Mouse (Mus musculus) adrenal gland, adult (tissue): ENCODE measurements around the gene Pctp.

Experiments used
- DNase-seq, 2 experiments: peaks; one replicate each; pipeline ENCODE4 v3.0.0; 2022 to 2023; ENCODE audit warnings: low spot score in 1 of 2; ENCODE audit not compliant: inconsistent age in 2 of 2

Gene Pctp

DNA sequence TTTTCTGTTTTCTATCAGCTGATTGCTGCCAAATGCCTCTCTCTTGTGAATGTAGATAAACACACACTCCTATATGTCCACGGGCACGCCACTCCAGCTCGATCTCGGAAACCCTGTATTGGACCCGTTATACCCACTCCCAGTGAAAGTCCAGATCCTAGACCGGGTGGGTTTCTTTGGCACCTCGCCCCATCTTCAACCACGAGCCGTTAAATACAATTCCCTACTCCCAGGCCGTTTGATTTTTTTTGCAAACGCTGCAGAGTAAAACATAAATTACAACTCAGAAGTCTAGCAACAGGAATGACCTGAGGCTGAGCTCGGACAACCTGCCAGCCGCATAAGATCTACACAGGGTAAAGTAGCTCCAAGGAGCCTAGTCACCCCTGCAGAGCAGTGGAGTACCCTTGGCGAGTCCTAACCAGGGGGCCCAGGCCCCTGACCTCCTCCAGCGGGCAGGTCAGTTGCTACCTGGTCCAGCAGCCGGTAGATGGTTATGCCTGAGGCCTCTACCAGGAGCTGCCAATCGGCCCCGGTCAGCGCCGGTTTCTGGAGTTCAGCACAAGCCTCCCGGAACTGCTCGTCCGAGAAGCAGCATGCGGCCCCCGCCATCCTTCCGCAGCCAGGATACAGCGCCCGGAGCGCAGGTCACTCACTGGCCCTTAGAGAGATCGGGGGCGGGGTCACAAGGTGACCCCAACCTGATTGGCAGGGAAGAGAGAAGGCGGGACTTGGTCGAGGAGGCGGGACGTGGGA lies at the start of gene Pctp:
Gene Pctp, minus strand, starts transcription at position 664 of the 756 bp plus-strand sequence.
- peak; percentile 90 to 95 for DNase-seq

DNA sequence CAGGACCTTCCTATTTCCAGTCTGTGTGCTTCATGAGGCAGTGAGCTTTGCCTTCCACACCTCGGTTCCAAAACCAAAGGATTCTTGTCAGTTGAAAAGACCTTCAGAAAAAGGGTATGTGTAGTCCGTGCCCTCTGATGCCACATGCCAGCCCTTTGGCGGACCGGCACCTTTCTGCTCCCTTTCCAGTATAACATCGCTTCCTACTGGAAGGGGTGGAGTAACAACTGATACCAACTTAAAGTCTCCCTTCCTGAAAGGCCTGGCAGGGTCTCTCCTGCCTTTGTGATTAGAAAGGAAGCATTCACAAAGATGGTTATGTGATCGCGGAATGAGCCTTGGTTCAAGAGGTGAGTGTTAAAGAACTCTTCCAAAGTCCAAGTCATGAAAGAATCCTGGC lies 47.3 kb upstream of the Pctp start:
- DNase-seq: no peak

- DNase-seq: no peak
Measured at GRCm38 (mm10) chr11:90047271-90047670, 44.6 kb upstream of the Pctp start.

DNA sequence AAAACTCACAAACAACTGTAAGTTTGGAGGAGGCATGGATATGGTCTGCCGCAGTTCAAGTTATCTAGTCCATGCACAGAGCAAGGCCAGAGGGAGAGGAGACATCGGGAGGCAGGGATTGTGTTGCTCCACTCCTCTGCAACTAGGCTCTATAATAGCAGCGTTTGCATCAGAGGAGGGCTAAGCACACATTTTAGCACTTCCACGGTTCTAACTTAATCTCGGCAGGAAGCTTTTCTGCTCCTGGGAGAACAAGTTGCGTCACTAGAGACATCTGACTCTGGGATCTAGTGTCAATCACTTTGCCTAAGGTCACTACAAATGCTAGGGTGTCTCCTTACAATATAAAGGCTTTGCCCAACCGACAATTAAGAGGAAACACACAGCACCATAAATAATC lies 43.5 kb upstream of the Pctp start:
- no peak for DNase-seq

DNA sequence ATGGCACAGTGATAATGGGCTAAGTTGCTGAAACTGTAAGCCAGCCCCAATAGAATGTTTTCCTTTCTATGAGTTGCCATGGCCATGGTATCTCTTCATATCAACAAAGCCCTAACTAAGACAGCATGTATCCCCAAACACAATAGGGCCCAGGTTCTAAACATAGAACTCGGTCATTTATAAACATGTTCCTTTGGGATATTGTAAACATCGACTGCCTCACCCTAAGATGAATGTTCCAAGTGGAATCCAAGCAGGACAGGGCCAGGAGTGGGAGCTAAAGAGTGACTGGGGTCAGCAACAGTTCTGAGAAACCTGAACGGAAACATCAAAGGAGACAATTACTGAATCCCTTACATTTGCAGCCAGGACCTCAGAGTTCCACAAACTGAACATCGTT lies 41.8 kb upstream of the Pctp start:
- DNase-seq: no peak

GRCm38 (mm10) chr11:90038022-90038421 lies 35.3 kb upstream of the Pctp start:
- DNase-seq: peak; percentile 36 to 82

- no peak for DNase-seq
Measured at GRCm38 (mm10) chr11:90036416-90036815, 33.7 kb upstream of the Pctp start.

DNA sequence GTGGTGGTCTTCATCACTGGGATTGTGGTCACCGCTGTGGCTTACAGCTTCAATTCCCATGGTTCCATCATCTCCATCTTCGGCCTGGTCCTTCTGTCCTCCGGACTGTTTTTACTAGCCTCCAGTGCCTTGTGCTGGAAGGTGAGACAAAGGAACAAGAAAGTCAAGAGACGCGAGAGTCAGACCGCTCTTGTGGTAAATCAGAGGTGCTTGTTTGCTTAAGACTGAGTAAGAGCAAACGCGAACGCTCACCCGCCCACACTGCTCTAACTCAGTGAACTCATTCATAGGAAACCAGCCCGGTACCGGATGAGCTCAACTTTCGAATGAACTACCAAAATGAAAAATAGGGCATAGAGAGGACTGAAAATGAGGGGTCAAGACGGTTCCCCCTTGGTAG lies 32.8 kb upstream of the Pctp start:
- no peak for DNase-seq

DNA sequence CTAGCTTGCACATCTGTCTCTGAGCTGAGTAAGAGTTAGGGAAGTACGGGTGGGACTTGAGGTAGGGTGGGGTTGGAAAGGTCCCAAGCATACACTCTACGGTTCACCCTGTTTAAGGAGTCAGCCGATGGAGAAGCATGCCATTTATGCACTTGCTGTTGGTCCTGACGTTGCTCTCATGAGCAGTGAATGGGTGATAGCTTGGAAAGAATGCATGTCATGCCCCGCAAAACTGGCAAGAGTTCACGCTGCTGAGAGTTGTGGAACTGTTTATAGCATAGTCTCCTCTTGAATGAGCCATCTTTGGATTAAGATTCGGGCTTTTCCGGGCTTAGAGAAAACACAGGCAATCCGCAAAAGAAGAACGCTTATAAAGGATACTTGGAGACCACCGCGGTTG lies 32.0 kb upstream of the Pctp start:
- no peak for DNase-seq

GRCm38 (mm10) chr11:90033442-90033841 lies 30.7 kb upstream of the Pctp start:
- DNase-seq: no peak

DNA sequence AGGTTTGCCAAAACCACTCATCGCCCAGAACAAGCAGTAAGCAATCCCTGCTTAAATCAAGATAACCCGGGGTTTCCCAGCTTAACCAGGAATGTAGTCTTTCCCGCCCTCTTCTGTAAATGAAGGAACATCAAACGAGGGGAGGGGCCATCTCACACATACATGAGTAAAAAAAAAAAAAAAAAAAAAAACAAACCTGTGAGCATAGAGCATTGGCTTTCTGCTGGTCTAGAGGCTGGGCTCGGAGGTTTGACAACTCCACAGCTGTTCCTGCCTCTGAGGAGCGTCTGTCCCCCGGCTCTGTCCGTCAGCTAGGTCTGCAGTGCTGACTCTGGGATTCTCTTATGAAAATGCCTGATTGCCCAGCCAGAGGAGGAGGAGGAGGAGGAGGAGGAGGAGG lies 30.1 kb upstream of the Pctp start:
- no peak for DNase-seq

GRCm38 (mm10) chr11:90031076-90031475 lies 28.4 kb upstream of the Pctp start:
- DNase-seq: no peak

- peak; percentile 63 to 82 for DNase-seq
Measured at GRCm38 (mm10) chr11:90030557-90030956, 27.9 kb upstream of the Pctp start.

- DNase-seq: no peak
Measured at GRCm38 (mm10) chr11:90029841-90030398, 27.2 kb upstream of the Pctp start, which contains the start of gene Tmem100. Tmem100 (plus strand) TSS chr11:90030348.

DNA sequence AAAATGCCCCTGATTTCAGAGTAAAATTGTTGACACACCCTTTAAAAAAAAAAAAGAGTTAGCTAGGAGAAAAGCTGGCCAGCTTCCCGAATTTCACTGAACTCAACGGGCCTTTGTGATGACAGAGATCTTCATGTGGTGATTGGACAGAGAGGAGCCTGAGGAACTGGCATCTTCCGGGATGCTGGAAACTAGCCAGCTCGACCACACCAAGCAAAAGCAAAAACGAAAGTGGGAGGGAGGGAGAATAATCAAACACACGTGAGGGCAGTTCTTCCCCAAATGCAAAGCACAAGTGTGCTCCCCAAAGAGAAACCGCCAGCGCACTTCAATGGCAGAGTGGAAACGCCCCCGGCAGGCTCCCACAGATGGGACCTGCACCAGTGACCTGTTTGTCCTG lies 26.7 kb upstream of the Pctp start:
- DNase-seq: peak; percentile 67 to 80

DNA sequence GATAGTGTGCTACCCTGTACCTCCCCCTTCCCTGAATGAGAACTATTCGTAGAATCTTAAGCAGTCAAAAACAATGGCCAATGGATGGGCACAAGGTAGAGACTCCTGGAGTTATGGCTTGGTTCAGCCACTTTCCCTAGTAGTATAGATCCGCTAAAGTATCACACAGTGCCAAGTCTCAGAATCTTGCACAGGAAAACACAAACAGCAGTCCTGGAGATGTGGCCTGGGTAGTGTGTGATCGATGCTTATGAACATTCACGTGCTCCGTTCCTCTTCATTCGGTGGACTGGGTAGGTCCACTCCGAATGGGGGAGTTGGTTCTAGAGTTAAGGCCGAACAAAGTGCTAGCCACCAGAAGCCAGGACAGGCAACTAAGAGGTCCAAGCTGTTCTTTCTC lies 26.1 kb upstream of the Pctp start:
- no peak for DNase-seq

DNA sequence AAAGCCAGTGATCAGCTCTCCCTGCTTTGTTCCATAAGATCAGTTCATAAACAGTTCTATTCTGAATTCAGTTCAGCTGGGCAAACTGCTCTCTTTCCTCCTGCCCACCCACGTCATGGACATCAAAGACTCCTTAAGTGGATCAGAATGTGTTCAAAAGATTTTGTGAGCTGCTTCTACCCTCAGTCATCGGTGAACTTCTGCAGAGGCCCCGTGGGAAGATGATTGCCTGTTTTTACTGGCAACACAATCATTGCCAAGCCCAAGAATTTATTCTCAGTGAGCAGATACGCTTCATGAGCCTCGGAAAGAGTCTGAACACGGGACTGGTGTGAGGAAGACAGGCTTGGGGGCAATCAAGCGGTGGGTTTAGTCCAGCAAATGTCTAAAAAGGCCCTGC lies 24.5 kb upstream of the Pctp start:
- DNase-seq: no peak

DNA sequence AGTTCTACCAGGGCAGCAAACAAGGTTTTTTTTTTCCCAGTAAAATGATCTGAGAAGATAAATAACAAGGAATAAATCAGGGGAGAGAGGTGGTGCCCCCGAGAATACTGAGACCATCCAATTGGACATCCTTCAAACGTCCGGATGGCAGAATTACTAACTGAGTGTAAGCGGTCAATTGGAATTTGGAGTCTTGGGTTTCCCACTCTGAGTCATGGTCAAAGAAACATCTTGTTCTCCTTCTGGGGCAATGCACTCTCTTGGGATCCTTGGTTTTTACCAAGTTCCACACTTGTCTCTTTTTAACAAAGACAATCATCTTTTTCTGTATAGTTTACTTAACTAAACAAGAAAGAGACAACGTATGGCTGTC lies 24.1 kb upstream of the Pctp start:
- no peak for DNase-seq

DNA sequence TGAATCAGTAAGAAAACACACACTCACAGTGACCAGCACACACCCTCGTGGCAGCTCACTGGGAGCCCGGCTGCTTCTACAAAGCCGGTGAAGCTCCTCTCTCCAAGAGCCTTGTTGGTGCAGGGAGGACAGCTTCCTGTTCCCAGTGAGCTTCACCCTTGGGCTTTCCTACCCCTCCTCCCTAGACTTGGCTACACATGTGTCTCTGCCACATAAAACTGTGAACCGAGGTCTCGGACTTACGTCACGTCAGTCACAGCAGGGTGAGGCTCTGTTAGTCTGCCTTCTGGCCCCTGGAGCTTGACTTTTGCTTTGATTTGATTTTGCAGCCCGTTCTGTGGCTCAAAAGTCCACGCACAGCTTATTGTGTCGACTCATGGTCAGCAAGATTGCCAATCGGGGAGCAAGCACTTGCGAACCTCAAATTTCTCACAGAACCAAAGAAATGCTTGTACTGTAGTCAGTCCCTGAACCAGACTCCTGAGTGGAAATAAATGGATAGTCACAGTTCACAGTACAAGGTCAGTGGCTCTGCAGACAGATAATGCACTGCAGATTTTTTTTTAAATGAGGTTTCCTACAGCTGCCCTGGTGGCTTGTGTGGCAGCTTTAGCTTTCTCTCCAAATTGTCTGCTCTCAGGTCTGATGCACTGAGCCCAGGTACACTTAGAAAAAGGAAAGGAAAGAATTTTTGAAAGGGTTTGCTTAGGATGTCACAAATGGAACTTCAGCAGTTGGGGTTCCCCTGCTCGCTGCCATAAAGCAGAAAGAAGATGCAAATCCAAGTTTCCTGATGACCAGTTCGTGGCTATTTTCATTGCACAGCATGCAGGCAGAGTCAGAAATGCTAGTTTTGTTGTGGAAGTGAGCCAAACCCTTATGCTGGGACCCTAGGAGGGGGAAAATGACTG lies 23.5 kb upstream of the Pctp start:
- DNase-seq: peak; percentile 57 to 85

- peak in 1 of 2 experiments; percentile 71 for DNase-seq
Measured at GRCm38 (mm10) chr11:90019161-90019560, 16.5 kb upstream of the Pctp start.

GRCm38 (mm10) chr11:90015281-90015680 lies 12.6 kb upstream of the Pctp start:
- DNase-seq: no peak

DNA sequence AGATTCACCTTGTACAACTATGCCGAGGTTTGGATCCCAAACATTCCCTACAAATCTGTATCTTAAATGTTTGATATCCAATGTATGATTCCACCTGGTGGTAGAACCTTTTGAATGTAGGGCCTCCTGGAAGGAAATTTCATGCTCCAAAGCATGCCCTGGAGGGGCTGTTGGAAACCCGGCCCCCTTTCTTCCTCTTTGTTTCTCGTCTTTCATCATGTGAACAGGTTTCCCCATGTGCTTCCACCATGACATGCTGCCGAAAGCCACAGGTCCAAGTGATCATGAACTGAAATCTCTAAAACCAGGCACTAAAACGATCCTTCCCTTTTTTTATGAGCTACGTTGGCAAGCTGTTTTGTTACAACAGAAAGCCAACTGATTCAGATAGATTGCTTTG lies 11.0 kb upstream of the Pctp start:
- DNase-seq: no peak
